Mouse (Mus musculus): ENCODE results near the gene Wwc1.

Wwc1 gene

GRCm38 (mm10) chr11:35974632-35975450 is 5.5 kb downstream of the Wwc1 start:
- in situ Hi-C loops (cut with MboI; ENCODE audit: unreplicated experiment in 2 of 2): no loop called here

- in situ Hi-C loops (cut with MboI; ENCODE audit: unreplicated experiment in 2 of 2): no loop called here
Observed at GRCm38 (mm10) chr11:35973135-35973534, 7.2 kb downstream of the Wwc1 start.

- in situ Hi-C loops (cut with MboI; ENCODE audit: unreplicated experiment in 2 of 2): no loop called here
Observed at GRCm38 (mm10) chr11:35972270-35972931, 7.9 kb downstream of the Wwc1 start.

- in situ Hi-C loops (cut with MboI; ENCODE audit: unreplicated experiment in 2 of 2): no loop called here
Observed at GRCm38 (mm10) chr11:35970806-35971705, 9.3 kb downstream of the Wwc1 start.

GRCm38 (mm10) chr11:35968291-35968690 is 12.0 kb downstream of the Wwc1 start:
- in situ Hi-C loops (cut with MboI; ENCODE audit: unreplicated experiment in 2 of 2): no loop called here

- in situ Hi-C loops (cut with MboI; ENCODE audit: unreplicated experiment in 2 of 2): no loop called here
Observed at GRCm38 (mm10) chr11:35963981-35964549, 16.3 kb downstream of the Wwc1 start.

- in situ Hi-C loops (cut with MboI; ENCODE audit: unreplicated experiment in 2 of 2): no loop called here
Observed at GRCm38 (mm10) chr11:35963554-35963953, 16.8 kb downstream of the Wwc1 start.

GRCm38 (mm10) chr11:35962431-35962830 is 17.9 kb downstream of the Wwc1 start:
- in situ Hi-C loops (cut with MboI; ENCODE audit: unreplicated experiment in 2 of 2): no loop called here

- in situ Hi-C loops (cut with MboI; ENCODE audit: unreplicated experiment in 2 of 2): no loop called here
Observed at GRCm38 (mm10) chr11:35959270-35959669, 21.1 kb downstream of the Wwc1 start.

GRCm38 (mm10) chr11:35955572-35955971 is 24.8 kb downstream of the Wwc1 start:
- in situ Hi-C loops (cut with MboI; ENCODE audit: unreplicated experiment in 2 of 2): no loop called here

GRCm38 (mm10) chr11:35953179-35953578 is 27.1 kb downstream of the Wwc1 start:
- in situ Hi-C loops (cut with MboI; ENCODE audit: unreplicated experiment in 2 of 2): no loop called here

- in situ Hi-C loops (cut with MboI; ENCODE audit: unreplicated experiment in 2 of 2): no loop called here
Observed at GRCm38 (mm10) chr11:35951727-35952065, 28.6 kb downstream of the Wwc1 start.

GRCm38 (mm10) chr11:35951058-35951726 is 29.1 kb downstream of the Wwc1 start:
- in situ Hi-C loops (cut with MboI; ENCODE audit: unreplicated experiment in 2 of 2): no loop called here

GRCm38 (mm10) chr11:35950466-35950865 is 29.9 kb downstream of the Wwc1 start:
- in situ Hi-C loops (cut with MboI; ENCODE audit: unreplicated experiment in 2 of 2): no loop called here

- in situ Hi-C loops (cut with MboI; ENCODE audit: unreplicated experiment in 2 of 2): no loop called here
Observed at GRCm38 (mm10) chr11:35950011-35950410, 30.3 kb downstream of the Wwc1 start.

GRCm38 (mm10) chr11:35948457-35948881 is 31.9 kb downstream of the Wwc1 start:
- in situ Hi-C loops (cut with MboI; ENCODE audit: unreplicated experiment in 2 of 2): no loop called here

GRCm38 (mm10) chr11:35947944-35948343 is 32.4 kb downstream of the Wwc1 start:
- in situ Hi-C loops (cut with MboI; ENCODE audit: unreplicated experiment in 2 of 2): no loop called here

- in situ Hi-C loops (cut with MboI; ENCODE audit: unreplicated experiment in 2 of 2): no loop called here
Observed at GRCm38 (mm10) chr11:35945187-35945586, 35.1 kb downstream of the Wwc1 start.

GRCm38 (mm10) chr11:35941641-35942040 is 38.7 kb downstream of the Wwc1 start:
- in situ Hi-C loops (cut with MboI; ENCODE audit: unreplicated experiment in 2 of 2): no loop called here

GRCm38 (mm10) chr11:35941064-35941463 is 39.3 kb downstream of the Wwc1 start:
- in situ Hi-C loops (cut with MboI; ENCODE audit: unreplicated experiment in 2 of 2): no loop called here
